Mouse (Mus musculus) regulatory T cell (primary cell): Measurements from ENCODE around the gene Tapt1.

ENCODE experiments used
- in situ Hi-C: fragments of 300-600 bp; cut with MboI, MseI; formaldehyde crosslinking; loops from one replicate; pipeline ENCODE4 v1.15.1; 2025; ENCODE audit warnings: high pct_unique_total_duplicates

Tapt1 gene

GRCm38 (mm10) chr5:44226521-44227461, at the start of gene Tapt1:
TSS of gene Tapt1 (minus strand) at chr5:44226626.
- in situ Hi-C loops, result no loop called here

- in situ Hi-C loops, result loop anchor here (10.0 kb wide), 1 partner anchor 217 kb away; no protein-coding TSS in a partner anchor
Observed at GRCm38 (mm10) chr5:44271564-44271963, 45.1 kb upstream of the Tapt1 start.

GRCm38 (mm10) chr5:44268524-44268923, 42.1 kb upstream of the Tapt1 start:
- in situ Hi-C loops, result loop anchor here (10.0 kb wide), 1 partner anchor 84 kb away; no protein-coding TSS in a partner anchor

- in situ Hi-C loops, result loop anchor here (10.0 kb wide), 1 partner anchor 77 kb away; no protein-coding TSS in a partner anchor
Observed at GRCm38 (mm10) chr5:44261691-44262090, 35.3 kb upstream of the Tapt1 start.

- in situ Hi-C loops, result loop anchor here (10.0 kb wide), 1 partner anchor 76 kb away; no protein-coding TSS in a partner anchor
Observed at GRCm38 (mm10) chr5:44261172-44261571, 34.7 kb upstream of the Tapt1 start.

GRCm38 (mm10) chr5:44259678-44260077, 33.3 kb upstream of the Tapt1 start:
- in situ Hi-C loops, result loop anchor here (5.0 to 10.0 kb wide), 2 partner anchors 75 to 97 kb away; no protein-coding TSS in a partner anchor

- in situ Hi-C loops, result loop anchor here (5.0 kb wide), 1 partner anchor 96 kb away; no protein-coding TSS in a partner anchor
Observed at GRCm38 (mm10) chr5:44258163-44258562, 31.7 kb upstream of the Tapt1 start.

GRCm38 (mm10) chr5:44257401-44257800, 31.0 kb upstream of the Tapt1 start:
- in situ Hi-C loops, result loop anchor here (5.0 kb wide), 1 partner anchor 95 kb away; no protein-coding TSS in a partner anchor

- in situ Hi-C loops, result loop anchor here (5.0 kb wide), 1 partner anchor 94 kb away; no protein-coding TSS in a partner anchor
Observed at GRCm38 (mm10) chr5:44256512-44256911, 30.1 kb upstream of the Tapt1 start.

- in situ Hi-C loops, result loop anchor here (5.0 kb wide), 1 partner anchor 94 kb away; no protein-coding TSS in a partner anchor
Observed at GRCm38 (mm10) chr5:44255756-44256398, 29.5 kb upstream of the Tapt1 start.

GRCm38 (mm10) chr5:44253449-44253848, 27.0 kb upstream of the Tapt1 start:
- in situ Hi-C loops, result no loop called here

GRCm38 (mm10) chr5:44252395-44252794, 26.0 kb upstream of the Tapt1 start:
- in situ Hi-C loops, result no loop called here

GRCm38 (mm10) chr5:44250211-44250955, 24.0 kb upstream of the Tapt1 start:
- in situ Hi-C loops, result no loop called here

- in situ Hi-C loops, result no loop called here
Observed at GRCm38 (mm10) chr5:44249363-44249762, 22.9 kb upstream of the Tapt1 start.

- in situ Hi-C loops, result no loop called here
Observed at GRCm38 (mm10) chr5:44246493-44247217, 20.2 kb upstream of the Tapt1 start.

- in situ Hi-C loops, result no loop called here
Observed at GRCm38 (mm10) chr5:44244894-44245423, 18.5 kb upstream of the Tapt1 start.

GRCm38 (mm10) chr5:44242828-44243227, 16.4 kb upstream of the Tapt1 start:
- in situ Hi-C loops, result no loop called here

GRCm38 (mm10) chr5:44241726-44242125, 15.3 kb upstream of the Tapt1 start:
- in situ Hi-C loops, result no loop called here

GRCm38 (mm10) chr5:44239187-44240136, 13.0 kb upstream of the Tapt1 start:
- in situ Hi-C loops, result no loop called here
